Mouse (Mus musculus) R1 (cell line): ENCODE measurements around the gene Atp6v0c.
"Not testable (repeated sequence)": the region's sequence is repeated elsewhere in the genome, so short reads cannot be mapped to it uniquely, and the experiment has no call there.

ENCODE experiments used
- DNase-seq: peaks from one replicate; pipeline ENCODE4 v3.0.0-alpha.2; 2018; ENCODE audit warnings: low read depth, low spot score

Gene Atp6v0c

DNA sequence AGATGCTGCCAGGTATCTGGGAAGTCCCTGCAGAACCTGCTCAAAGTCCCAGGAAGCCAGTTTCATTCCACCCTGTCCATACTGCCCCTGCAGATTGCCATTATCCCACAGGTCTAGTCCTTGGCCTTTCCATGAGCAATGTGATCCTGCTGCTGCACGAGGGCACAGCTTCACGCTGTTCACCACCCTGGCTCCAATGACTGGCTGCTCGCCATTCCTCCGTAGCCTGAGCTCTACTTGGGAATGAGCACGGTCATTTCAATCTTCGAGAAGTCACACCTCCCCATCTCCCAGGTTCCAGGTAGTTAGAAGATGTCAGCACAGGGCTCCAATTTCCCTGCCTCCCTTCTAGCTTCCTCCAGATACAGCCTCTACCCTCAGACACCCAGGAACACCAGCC lies 12.4 kb downstream of the Atp6v0c start:
- no peak for DNase-seq

DNA sequence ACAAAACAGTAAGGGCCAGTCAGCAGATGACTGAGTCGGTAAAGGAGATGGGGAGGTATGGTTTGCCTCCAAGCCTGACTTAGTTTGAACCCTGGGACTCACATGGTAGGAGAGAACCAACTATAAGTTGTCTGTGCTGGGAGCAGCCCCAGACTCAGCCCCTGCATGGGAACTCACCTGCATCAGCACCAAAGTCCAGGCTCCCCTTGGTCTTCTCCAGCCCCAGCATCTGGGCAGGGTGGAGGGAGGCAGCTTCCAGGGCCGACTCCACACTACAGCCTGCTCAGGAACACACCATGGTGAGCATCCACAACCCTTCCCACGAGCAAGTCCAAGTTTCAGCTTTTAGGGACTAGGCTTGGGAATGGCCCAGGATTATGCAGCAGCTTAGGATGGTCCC lies 13.1 kb downstream of the Atp6v0c start:
- DNase-seq = no peak

DNA sequence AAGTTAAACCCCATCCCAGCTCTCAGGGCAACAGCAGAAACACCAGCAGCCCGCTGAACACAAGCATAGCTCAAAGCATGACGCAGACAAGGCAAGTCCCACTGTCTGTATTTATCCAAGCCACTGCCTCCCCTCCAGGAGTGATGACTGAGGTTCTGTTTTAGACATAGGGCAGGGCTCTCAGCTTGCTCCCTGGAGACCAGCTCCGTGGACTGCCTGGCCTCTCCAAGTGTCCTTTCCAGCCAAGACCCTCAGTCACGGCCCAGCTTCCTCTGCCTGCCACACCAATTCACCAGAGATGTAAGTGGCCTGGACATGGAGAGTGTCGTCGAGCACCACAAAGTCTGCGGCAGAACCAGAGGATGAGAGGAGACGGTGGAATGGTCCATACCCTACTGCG lies 13.8 kb downstream of the Atp6v0c start:
- DNase-seq = no peak

DNA sequence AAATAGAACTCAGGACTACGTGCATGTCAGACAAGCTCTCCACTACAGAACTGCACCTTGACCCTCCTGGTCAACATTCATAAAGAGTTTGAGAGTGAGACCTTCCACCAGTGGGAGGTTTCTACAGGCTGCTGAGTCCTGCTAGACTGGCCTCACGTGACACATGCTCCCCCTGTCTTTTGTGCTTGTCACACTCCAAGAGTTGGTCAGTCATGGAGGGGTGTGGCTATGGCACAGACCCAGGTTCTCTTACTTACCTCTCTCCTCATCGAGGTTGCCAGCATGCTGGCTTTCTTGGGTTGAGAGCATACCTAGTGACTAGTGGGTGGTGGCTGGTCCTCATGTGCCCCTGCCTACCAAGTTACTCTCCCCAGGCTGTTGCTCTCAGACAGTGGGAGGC lies 15.0 kb downstream of the Atp6v0c start:
- DNase-seq = no peak

DNA sequence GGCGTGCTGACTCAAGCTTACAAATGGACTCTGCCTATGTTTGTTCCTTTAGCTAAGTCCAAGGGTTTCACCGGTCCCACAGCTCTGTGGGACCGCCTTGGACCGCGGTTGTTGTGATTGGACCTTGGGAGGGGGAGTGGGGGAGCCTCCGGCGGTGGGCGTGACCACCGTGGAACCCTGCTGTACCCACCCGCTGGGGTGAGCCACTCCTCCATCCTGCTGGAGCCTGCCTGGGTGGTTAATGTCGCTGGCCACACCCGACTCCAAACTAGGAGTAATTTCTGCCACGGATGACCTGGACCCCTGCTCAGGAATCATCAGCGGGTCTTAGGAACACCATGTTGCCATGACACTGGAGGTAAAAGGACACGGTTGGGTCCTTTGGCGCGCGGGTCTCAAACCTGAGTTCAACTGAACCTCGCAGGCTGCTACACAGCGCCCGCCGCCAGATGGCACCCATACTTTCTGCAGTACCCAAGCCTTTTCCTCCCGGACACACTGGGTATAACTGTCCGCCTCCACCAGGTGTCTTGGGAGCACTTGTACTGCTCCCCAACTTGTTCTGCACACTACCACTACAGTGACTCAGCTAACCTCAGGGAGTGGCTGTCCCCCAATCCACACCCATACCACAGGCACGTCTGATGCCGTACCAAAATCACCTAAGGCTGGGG lies 17.5 kb downstream of the Atp6v0c start:
- DNase-seq = peak; percentile 97

GRCm38 (mm10) chr17:24151382-24151781 lies 18.1 kb downstream of the Atp6v0c start:
- peak; percentile 69 for DNase-seq

DNA sequence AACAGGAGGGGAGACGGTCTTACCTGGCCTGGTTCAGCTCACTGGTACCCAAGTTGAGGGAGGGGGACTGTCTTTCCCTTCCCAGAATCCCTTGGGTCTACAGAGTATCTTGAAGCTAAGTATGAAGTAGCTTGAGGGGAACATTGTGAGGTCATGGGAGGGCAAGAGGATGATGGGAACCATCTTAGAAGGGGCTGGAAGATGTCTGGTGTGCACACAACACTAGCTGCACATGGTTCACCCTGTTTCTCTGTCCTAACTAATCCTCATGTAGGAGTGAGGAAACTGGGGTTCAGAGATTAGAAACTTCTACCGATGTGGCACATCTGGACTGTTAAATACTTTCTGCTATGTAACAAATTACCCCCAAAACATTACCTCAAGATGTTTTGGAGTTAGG lies 18.7 kb downstream of the Atp6v0c start, which contains the start of gene Pdpk1:
Pdpk1 (minus strand) TSS at position 101 of the 400 bp plus-strand sequence.
- DNase-seq = no peak

GRCm38 (mm10) chr17:24149421-24149820 lies 20.1 kb downstream of the Atp6v0c start:
- no peak for DNase-seq

DNA sequence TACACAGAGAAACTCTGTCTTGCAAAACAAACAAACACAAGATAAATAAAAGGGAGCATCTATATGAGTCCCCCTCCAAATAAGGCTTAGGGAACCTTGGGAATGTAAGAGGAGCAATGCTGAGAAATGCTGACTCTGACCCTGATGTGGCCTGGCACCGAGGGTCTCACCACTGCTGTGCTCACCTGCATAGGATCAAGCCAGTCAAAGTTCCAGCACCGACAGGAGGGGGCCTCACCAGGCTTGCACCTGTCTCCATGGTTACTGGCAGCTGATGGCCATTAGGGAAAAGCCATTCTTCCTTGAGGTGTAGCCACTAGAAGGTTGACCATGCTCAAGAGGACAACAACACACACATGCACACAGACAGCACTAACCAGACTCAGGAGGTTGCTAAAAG lies 26.6 kb downstream of the Atp6v0c start:
- no peak for DNase-seq

GRCm38 (mm10) chr17:24141425-24141920 lies 28.0 kb downstream of the Atp6v0c start:
- DNase-seq = peak; percentile 97

- DNase-seq = peak; percentile 52
Observed at GRCm38 (mm10) chr17:24140845-24141424, 28.6 kb downstream of the Atp6v0c start.

DNA sequence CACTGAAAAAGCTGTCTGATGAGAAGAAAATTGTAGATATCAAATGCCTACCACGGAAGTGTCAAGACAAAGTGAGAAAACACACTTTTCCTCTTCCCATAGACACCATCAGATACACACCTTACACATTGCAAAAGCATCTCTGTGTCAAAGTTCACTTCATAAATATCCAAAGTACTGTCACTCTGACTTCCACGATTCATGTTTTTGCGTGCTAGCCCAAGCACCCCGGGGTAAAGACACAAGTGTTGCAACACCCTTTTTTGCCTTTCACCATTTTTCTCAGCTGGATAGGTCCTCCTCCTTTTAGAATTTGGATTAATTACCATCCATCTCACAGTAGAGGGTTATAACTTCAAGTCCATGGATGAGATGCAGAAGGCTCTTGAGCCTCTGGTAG lies 29.5 kb downstream of the Atp6v0c start:
- DNase-seq = no peak

DNA sequence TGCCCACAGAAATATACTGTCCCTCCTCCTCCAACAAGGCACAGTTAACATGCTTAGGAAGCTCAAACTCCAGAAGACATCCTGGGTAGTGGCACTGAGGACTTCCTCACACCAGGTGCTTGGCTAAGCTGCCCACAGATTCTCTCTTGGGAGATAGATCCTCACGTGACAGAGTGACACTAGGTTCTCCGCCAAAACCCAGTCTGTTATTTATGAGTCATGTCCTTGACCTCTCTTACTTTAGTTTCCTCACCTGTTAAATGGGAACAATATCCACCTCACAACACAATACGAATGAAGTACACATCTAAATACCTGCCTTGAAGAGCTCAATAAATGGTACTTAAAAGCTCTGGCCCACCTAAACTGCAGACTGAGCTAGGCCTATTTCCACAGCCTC lies 30.2 kb downstream of the Atp6v0c start:
- DNase-seq = peak; percentile 47

DNA sequence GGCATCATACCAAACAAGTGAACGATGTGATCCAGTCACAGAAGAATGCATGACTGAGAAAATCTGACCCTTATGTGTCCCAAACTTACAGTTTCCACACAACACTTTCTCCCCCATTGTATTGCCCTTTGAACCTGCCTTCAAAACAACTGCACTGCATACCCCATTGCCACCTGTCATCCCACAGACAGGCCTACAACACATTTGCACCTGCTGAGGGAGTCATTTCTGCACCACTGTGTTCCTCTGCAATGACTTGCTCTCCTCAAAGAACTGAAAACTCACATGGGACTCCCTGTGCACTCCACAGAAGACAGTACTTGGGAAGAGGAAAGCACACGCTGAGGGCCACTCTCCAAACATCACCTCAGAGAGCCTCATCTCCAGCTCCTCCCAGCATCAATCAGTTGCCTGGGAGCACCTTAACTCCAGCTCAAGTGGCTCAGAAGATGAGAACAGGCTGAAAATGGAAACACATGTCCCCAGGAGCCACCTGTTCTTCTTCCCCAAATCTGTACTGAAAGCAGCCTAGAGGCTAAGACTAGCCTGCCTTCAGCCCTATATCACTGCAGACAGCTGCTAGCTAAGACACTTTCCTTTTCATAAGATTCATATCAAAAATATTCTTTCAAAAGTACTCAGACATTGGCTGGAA lies 32.1 kb downstream of the Atp6v0c start:
- DNase-seq = no peak

DNA sequence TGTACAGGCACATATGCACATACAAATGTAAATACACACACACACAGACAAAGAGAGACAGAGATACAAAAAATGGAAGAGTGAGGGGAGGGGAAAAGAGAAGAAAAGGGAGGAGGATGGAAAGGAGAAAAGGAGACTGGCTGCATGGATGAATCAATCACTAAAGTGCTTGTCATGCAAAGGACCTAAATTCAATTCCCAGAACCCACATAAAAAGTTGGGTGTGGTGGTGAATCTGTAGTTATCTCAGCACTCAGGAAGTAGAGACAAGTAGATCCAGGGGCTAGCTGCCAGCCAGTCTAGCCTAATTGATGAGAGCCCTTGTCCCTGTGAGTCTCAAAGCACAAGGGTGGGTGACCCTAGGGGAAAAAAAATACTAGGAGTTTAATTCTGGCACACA lies 35.4 kb downstream of the Atp6v0c start:
- peak; percentile 75 for DNase-seq

- not testable (repeated sequence) for DNase-seq
Observed at GRCm38 (mm10) chr17:24132919-24133318, 36.6 kb downstream of the Atp6v0c start.

- DNase-seq = peak; percentile 65
Observed at GRCm38 (mm10) chr17:24131570-24131969, 37.9 kb downstream of the Atp6v0c start.

DNA sequence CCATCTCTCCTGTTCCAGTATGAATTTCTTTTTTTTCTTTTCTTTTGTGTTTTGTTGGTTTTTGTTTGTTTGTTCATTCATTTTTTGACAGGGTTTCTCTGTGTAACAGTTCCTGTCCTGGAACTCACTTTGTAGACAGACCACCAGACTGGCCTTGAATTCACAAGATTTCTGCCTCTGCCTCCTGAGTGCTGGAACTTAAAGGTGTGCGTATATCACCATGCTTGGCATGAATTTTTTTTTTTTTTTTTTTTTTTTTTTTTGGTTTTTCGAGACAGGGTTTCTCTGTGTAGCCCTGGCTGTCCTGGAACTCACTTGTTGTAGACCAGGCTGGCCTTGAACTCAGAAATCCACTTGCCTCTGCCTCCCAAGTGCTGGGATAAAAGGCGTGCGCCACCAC lies 40.3 kb downstream of the Atp6v0c start:
- DNase-seq = not testable (repeated sequence)

DNA sequence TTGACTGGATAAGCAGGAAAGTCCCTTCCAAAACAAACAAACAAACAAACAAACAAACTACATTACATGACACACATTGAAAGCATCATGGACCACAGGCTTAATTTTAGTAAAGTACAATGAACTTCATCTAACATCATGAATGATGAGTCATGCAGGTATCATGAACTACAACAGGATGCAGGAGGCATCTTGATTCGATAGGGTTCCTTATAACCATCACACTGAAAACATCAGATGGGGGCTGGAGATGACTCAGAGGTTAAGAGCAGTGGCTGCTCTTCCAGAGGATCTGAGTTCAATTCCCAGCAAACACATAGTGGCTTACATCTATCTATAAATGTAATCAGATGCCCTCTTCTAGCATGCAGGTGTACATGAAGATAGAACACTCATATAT lies 41.9 kb downstream of the Atp6v0c start:
- no peak for DNase-seq

- DNase-seq = peak; percentile 60
Observed at GRCm38 (mm10) chr17:24126801-24127200, 42.7 kb downstream of the Atp6v0c start.

DNA sequence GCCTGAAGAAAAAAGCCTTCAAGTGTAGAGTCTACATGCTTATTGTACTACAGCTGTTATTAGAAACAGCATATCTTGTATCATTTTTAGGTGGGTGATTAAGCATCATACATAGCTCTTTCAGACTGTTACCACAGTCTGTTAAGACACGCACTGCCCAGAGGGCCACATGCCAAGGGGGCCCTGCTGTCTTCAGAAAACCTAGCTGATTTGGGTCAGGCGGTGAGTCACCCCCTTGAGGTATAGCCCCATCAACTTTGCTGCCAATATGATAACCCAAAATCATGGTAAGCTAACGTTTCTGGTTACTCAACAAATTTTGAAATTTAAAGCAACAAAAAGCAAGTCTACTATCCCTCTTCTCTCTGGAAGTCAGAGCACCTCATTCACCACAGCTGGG lies 50.1 kb downstream of the Atp6v0c start:
- no peak for DNase-seq
